Mouse (Mus musculus): ENCODE results near the gene 4921511C20Rik.

4921511C20Rik gene

GRCm38 (mm10) chrX:127393993-127394392 lies at the start of gene 4921511C20Rik:
Gene 4921511C20Rik, plus strand, starts transcription at chrX:127394293.
- no peak for TF ChIP-seq GATA4 (IDR thresholded peaks at IDR 0.05; ENCODE audit: insufficient replicate concordance, low read length)
